Mouse (Mus musculus) spleen, adult 2 months (tissue): ENCODE measurements around the gene Vmn1r227. TPM values are rescaled to one million over a fixed set of nuclear protein-coding genes. Genes with fewer than 3 reads are reported as not detected.

Experiments used
- DNase-seq, 2 experiments: peaks; one replicate each; pipeline versions ENCODE4 v3.0.0 to v3.0.0-alpha.2; 2012 to 2021; ENCODE audit warnings: low spot score in 2 of 2, low read depth in 1 of 2
- H3K27ac ChIP-seq: fragments of 200-500 bp; 2 replicates; pipeline ENCODE4 v1.5.1; 2012; ENCODE audit warnings: low read length, inconsistent platforms; ENCODE audit not compliant: insufficient read depth
- H3K27me3 ChIP-seq: fragments of 200-500 bp; 2 replicates; pipeline ENCODE4 v1.6.1; 2012; ENCODE audit warnings: mild to moderate bottlenecking, moderate library complexity, low read length, inconsistent platforms; ENCODE audit not compliant: control insufficient read depth, insufficient read depth
- H3K36me3 ChIP-seq: fragments of 200-500 bp; 2 replicates; pipeline ENCODE4 v1.6.1; 2012; ENCODE audit warnings: mild to moderate bottlenecking, low read length, inconsistent platforms; ENCODE audit not compliant: control insufficient read depth, insufficient read depth
- H3K4me1 ChIP-seq: fragments of 200-500 bp; 2 replicates; pipeline ENCODE4 v1.6.1; 2011; ENCODE audit warnings: inconsistent platforms; ENCODE audit not compliant: control insufficient read depth, insufficient read depth, insufficient read length
- H3K4me3 ChIP-seq: fragments of 200-500 bp; 2 replicates; pipeline ENCODE4 v1.5.1; 2011; ENCODE audit warnings: mild to moderate bottlenecking, inconsistent platforms; ENCODE audit not compliant: insufficient read depth, insufficient read length; ENCODE audit errors: extremely low read depth
- CTCF ChIP-seq: fragments of 200-500 bp; IDR thresholded peaks from 2 replicates; pipeline ENCODE4 v1.5.1; 2011; ENCODE audit warnings: mild to moderate bottlenecking, inconsistent platforms; ENCODE audit not compliant: insufficient read depth, insufficient read length, insufficient replicate concordance; ENCODE audit errors: extremely low read depth
- POLR2A ChIP-seq: fragments of 200-500 bp; IDR thresholded peaks from 2 replicates; pipeline ENCODE4 v1.6.1; 2011; ENCODE audit warnings: low read depth, low read length, inconsistent platforms
- WGBS: fragments of 180-500 bp; shearing (Covaris S2); methylation state at CpG from one replicate; pipeline ENCODE4 v1.1.7; 2018; 5-methylcytosine and 5-hydroxymethylcytosine counted together
- polyA plus RNA-seq: library from polyadenylated mRNA; depleted of rRNA; stranded (reverse); fragments of >200 nt; gene quantifications from 2 replicates; pipeline ENCODE4 v1.2.3, GENCODE M21; 2012; rRNA removed

Gene Vmn1r227
- polyA plus RNA-seq, result not detected in 2 replicates

GRCm38 (mm10) chr17:20729543-20729942 is at the start of gene Vmn1r227:
Vmn1r227 (plus strand) TSS chr17:20729843.
- Histone ChIP-seq H3K27me3 (no peaks in the 10 kb centered on the region), H3K4me1 (no peaks in the 10 kb centered on the region), H3K4me3 (no peak within 1 kb of the TSS), H3K36me3 (no peaks in the 10 kb centered on the region), H3K27ac (no peak within 1 kb of the TSS)
- no peak for TF ChIP-seq CTCF
- TF ChIP-seq POLR2A, result no peak
- no peak for DNase-seq
- WGBS, result 27% methylated on average over 1 of the region's 1 CpGs

- no peak within 1 kb of the TSS for H3K27ac ChIP-seq
- no peak within 1 kb of the TSS for H3K4me3 ChIP-seq
- no peaks in the 10 kb centered on the region for H3K36me3 ChIP-seq
- TF ChIP-seq POLR2A (no peak), CTCF (no peak)
- DNase-seq, result no peak
- no peaks in the 10 kb centered on the region for H3K27me3 ChIP-seq
- H3K4me1 ChIP-seq, result no peaks in the 10 kb centered on the region
Observed at GRCm38 (mm10) chr17:20682543-20682942, 47.1 kb upstream of the Vmn1r227 start, which contains the start of gene Vmn1r226. Vmn1r226 (plus strand) TSS chr17:20682843.

- Histone ChIP-seq H3K4me3 (no peak within 1 kb of the TSS), H3K4me1 (no peaks in the 10 kb centered on the region), H3K27ac (no peak within 1 kb of the TSS), H3K27me3 (no peaks in the 10 kb centered on the region), H3K36me3 (no peaks in the 10 kb centered on the region)
- no peak for DNase-seq
- TF ChIP-seq CTCF (no peak), POLR2A (no peak)
Observed at GRCm38 (mm10) chr17:20786057-20786456, 56.4 kb downstream of the Vmn1r227 start, which contains the start of gene Vmn1r228. Vmn1r228 (minus strand) TSS chr17:20786157.

Other genes with a start within 250 kb of the Vmn1r227 start
- not detected in 2 replicates for gene Vmn2r108, start 248.5 kb upstream of the Vmn1r227 start, polyA plus RNA-seq
- not detected in 2 replicates for gene Vmn1r225, start 231.7 kb upstream of the Vmn1r227 start, polyA plus RNA-seq
- gene Vmn2r109, start 165.1 kb upstream of the Vmn1r227 start, polyA plus RNA-seq, result not detected in 2 replicates
- gene Vmn2r110, start 133.4 kb upstream of the Vmn1r227 start, polyA plus RNA-seq, result not detected in 2 replicates
- gene Fpr-rs3, start 105.0 kb upstream of the Vmn1r227 start, polyA plus RNA-seq, result not detected in 2 replicates
- not detected in 2 replicates for gene Vmn1r226, start 47.0 kb upstream of the Vmn1r227 start, polyA plus RNA-seq
- not detected in 2 replicates for gene Vmn1r228, start 56.3 kb downstream of the Vmn1r227 start, polyA plus RNA-seq
- not detected in 2 replicates for gene Vmn1r229, start 81.7 kb downstream of the Vmn1r227 start, polyA plus RNA-seq
- gene Vmn1r230, start 110.6 kb downstream of the Vmn1r227 start, polyA plus RNA-seq, result not detected in 2 replicates
- gene Vmn1r231, start 175.2 kb downstream of the Vmn1r227 start, polyA plus RNA-seq, result not detected in 2 replicates
- gene Vmn1r232, start 189.9 kb downstream of the Vmn1r227 start, polyA plus RNA-seq, result not detected in 2 replicates
- 112 and 119 TPM in 2 replicates for gene Ppp2r1a, start 215.5 kb downstream of the Vmn1r227 start, polyA plus RNA-seq